Mouse (Mus musculus) lung, adult 18-20 months (tissue): ENCODE results near the gene Cdon.
A peak's percentile ranks its signal among the peaks of the same experiment; 100 is the strongest.

ENCODE experiments used
- DNase-seq, 2 experiments: peaks; one replicate each; pipeline ENCODE4 v3.0.0; 2022; ENCODE audit warnings: mixed read lengths in 2 of 2

Gene Cdon

GRCm38 (mm10) chr9:35438286-35439061 lies 17.5 kb downstream of the Cdon start:
- no peak for DNase-seq

GRCm38 (mm10) chr9:35439062-35439442 lies 18.1 kb downstream of the Cdon start:
- no peak for DNase-seq

- no peak for DNase-seq
These were observed 18.8 kb downstream of the Cdon start for GRCm38 (mm10) chr9:35439754-35440153.

GRCm38 (mm10) chr9:35442476-35442875 lies 21.5 kb downstream of the Cdon start:
- DNase-seq: no peak

GRCm38 (mm10) chr9:35443618-35444511 lies 22.9 kb downstream of the Cdon start:
- no peak for DNase-seq

GRCm38 (mm10) chr9:35444512-35444886 lies 23.6 kb downstream of the Cdon start:
- no peak for DNase-seq

GRCm38 (mm10) chr9:35446916-35447315 lies 26.0 kb downstream of the Cdon start:
- DNase-seq: no peak

- no peak for DNase-seq
These were observed 32.4 kb downstream of the Cdon start for GRCm38 (mm10) chr9:35453311-35453710.

- DNase-seq: no peak
These were observed 38.7 kb downstream of the Cdon start for GRCm38 (mm10) chr9:35459594-35459993.

- DNase-seq: peak; percentile 29 to 54
These were observed 46.4 kb downstream of the Cdon start for GRCm38 (mm10) chr9:35467264-35467817.

GRCm38 (mm10) chr9:35468913-35469312 lies 48.0 kb downstream of the Cdon start:
- DNase-seq: no peak

- DNase-seq: no peak
These were observed 53.3 kb downstream of the Cdon start for GRCm38 (mm10) chr9:35474104-35474724.

GRCm38 (mm10) chr9:35475394-35475793 lies 54.5 kb downstream of the Cdon start:
- no peak for DNase-seq

- DNase-seq: no peak
These were observed 58.5 kb downstream of the Cdon start for GRCm38 (mm10) chr9:35479456-35479855.

GRCm38 (mm10) chr9:35482014-35482898 lies 61.3 kb downstream of the Cdon start:
- DNase-seq: no peak

- no peak for DNase-seq
These were observed 63.0 kb downstream of the Cdon start for GRCm38 (mm10) chr9:35483949-35484348.

GRCm38 (mm10) chr9:35486616-35487015 lies 65.7 kb downstream of the Cdon start:
- DNase-seq: no peak

GRCm38 (mm10) chr9:35488496-35488895 lies 67.6 kb downstream of the Cdon start:
- DNase-seq: no peak

- DNase-seq: no peak
These were observed 70.4 kb downstream of the Cdon start for GRCm38 (mm10) chr9:35491109-35491866.

GRCm38 (mm10) chr9:35493033-35493732 lies 72.3 kb downstream of the Cdon start:
- no peak for DNase-seq

GRCm38 (mm10) chr9:35493733-35494092 lies 72.8 kb downstream of the Cdon start:
- DNase-seq: no peak
